Mouse (Mus musculus) stomach, embryonic 16.5 days (tissue): ENCODE measurements around the gene Arl3. TPM values are rescaled to one million over a fixed set of nuclear protein-coding genes. Genes with fewer than 3 reads are reported as not detected.
A peak's percentile ranks its signal among the peaks of the same experiment; 100 is the strongest.

Source experiments
- ATAC-seq: fragments of 200-750 bp; cut with Nextera tagmentation; 2 replicates; pipeline ENCODE4 v1.8.0; 2017; ENCODE audit warnings: moderate number of reproducible peaks, moderate TSS enrichment; ENCODE audit not compliant: insufficient read depth, low FRiP score
- H3K27ac ChIP-seq: fragments of 300-500 bp; sonication (generic); 2 replicates; pipeline ENCODE4 v1.5.1; 2014; ENCODE audit warnings: low read length
- H3K27me3 ChIP-seq: fragments of 300-500 bp; sonication (generic); 2 replicates; pipeline ENCODE4 v1.6.1; 2014; ENCODE audit warnings: low read length, control low read depth, mixed read lengths; ENCODE audit not compliant: control insufficient read depth, insufficient read depth
- H3K36me3 ChIP-seq: fragments of 300-500 bp; sonication (generic); 2 replicates; pipeline ENCODE4 v1.6.1; 2014; ENCODE audit warnings: low read length; ENCODE audit not compliant: control insufficient read depth, insufficient read depth
- H3K4me1 ChIP-seq: fragments of 300-500 bp; sonication (generic); 2 replicates; pipeline ENCODE4 v1.6.1; 2014; ENCODE audit warnings: low read length, control low read depth, mixed read lengths; ENCODE audit not compliant: control insufficient read depth, insufficient read depth
- H3K4me2 ChIP-seq: fragments of 300-500 bp; sonication (generic); 2 replicates; pipeline ENCODE4 v1.6.1; 2014; ENCODE audit warnings: low read depth, low read length, mixed read lengths
- H3K4me3 ChIP-seq: fragments of 300-500 bp; sonication (generic); replicated peaks from 2 replicates; pipeline ENCODE4 v1.5.1; 2014; ENCODE audit warnings: mild to moderate bottlenecking, low read length
- H3K9ac ChIP-seq: fragments of 300-500 bp; sonication (generic); 2 replicates; pipeline ENCODE4 v1.6.1; 2014; ENCODE audit warnings: low read length
- H3K9me3 ChIP-seq: fragments of 300-500 bp; sonication (generic); replicated peaks from 2 replicates; pipeline ENCODE4 v1.6.1; 2016; ENCODE audit warnings: low read length, control low read depth; ENCODE audit not compliant: control insufficient read depth
- WGBS: fragments of 180-500 bp; shearing (Covaris S2); extraction: QIAGEN DNeasy Blood & Tissue Kit; methylation state at CpG from one replicate; pipeline ENCODE4 v1.1.7; 2014; 5-methylcytosine and 5-hydroxymethylcytosine counted together
- polyA plus RNA-seq: library from polyadenylated mRNA; unstranded; fragments of >200 nt; fragmentation: Nextera tagmentation; extraction: Ambion mirVana; gene quantifications from 2 replicates; pipeline ENCODE4 v1.2.1, GENCODE M21; 2015

Arl3 gene
- polyA plus RNA-seq, 1 experiment from 2014 or later, result 105 TPM

GRCm38 (mm10) chr19:46564043-46564462 is 8.9 kb downstream of the Arl3 start:
- no peak for ATAC-seq
- Histone ChIP-seq H3K27ac (no peak overlapping the region), H3K27me3 (no peaks in the 10 kb centered on the region), H3K9ac (no peak overlapping the region), H3K36me3 (no peaks in the 10 kb centered on the region), H3K4me3 (no peak overlapping the region), H3K4me1 (peaks cover 3% of the 10 kb centered on the region; the same call in 1 of the 2 replicates), H3K4me2 (no peak overlapping the region), H3K9me3 (no peaks in the 10 kb centered on the region)
- 63% methylated on average over 14 of the region's 14 CpGs for WGBS

DNA sequence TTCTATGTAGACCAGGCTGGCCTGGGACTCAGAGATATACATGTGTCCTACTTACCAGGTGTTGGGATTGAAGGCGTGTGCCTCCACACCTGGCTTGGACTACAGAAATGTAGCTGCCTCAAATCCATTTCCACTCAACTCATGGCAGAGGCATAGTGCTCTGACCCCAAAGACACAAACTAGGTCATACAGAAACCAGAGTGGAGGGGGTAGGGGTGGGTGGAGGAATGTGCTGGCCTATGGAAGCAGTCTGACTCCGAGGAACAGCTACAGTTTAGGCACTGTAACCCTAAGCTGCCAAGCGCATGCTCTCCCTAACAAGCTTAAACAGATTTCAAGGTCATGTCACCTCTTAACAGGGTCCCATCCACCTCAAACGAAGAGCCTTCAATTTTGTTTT is 9.4 kb downstream of the Arl3 start:
- H3K36me3 ChIP-seq, result no peaks in the 10 kb centered on the region
- WGBS, result 74% methylated on average over 4 of the region's 4 CpGs
- no peaks in the 10 kb centered on the region for H3K27me3 ChIP-seq
- no peak overlapping the region for H3K9ac ChIP-seq
- no peak overlapping the region for H3K4me3 ChIP-seq
- no peak overlapping the region for H3K27ac ChIP-seq
- peaks cover 3% of the 10 kb centered on the region; the same call in 1 of the 2 replicates for H3K4me1 ChIP-seq
- no peak overlapping the region for H3K4me2 ChIP-seq
- H3K9me3 ChIP-seq, result no peaks in the 10 kb centered on the region
- no peak for ATAC-seq

DNA sequence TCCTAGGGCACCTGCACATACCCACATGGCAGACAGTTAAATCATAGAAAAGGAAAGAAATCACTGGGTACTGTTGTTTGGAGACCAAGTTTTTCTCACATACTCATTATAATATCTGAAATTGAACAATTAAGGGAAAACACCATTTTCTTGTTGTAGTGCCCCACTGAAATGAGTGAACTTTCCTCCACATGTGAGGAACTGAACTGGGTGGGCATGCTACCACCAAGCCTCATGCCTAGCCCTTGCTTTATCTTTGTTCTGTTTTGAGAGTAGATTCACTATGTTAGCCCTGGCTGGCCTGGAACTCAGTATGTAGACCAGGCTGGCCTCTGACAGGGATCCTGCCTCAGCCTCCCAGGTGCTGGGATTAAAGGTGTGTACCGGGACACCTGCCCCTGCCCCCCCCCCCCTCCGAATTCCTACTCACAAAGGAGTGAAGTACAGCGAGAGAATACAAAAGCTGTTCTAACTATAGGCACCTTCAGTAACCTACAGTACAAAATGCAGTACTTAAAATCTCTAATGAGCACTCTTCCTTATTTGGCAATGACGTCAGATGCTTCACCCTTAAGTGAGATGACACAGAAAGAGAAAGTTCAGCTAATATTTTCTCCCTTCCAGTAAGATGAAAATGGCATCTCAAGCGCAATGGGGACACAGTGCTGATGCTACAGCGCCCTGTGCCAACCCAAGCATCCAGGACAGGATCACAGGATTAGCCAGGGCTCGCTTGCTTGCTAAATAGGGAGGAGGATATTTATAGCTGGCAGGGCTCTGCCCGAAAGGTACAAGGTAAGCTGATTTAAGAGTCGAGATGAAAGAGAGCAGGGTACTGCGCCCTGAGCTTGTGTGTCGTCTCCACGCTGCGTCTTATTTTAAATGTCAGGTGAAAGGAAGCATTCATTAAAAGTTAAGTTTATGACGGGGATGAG is 10.2 kb downstream of the Arl3 start:
- no peak for ATAC-seq
- WGBS, result 83% methylated on average over 14 of the region's 14 CpGs
- H3K27ac ChIP-seq, result no peak overlapping the region

DNA sequence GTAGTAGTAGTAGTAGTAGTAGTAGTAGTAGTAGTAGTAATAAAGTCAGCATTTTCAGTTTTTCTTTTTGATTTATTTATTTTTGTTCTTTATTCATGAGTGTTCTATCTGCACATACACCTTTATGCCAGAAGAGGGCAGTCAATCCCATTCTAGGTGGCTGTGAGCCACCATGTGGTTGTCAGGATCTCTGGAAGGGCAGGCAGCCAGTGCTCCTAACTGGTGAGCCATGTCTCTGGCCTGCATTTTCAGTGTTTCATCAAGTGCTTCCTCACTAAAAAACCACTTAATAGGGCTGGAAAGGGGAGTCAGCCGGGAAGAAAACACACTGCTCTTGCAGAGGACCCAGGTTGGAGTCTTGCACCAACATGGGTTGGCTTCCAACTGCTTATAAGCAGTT is 10.9 kb downstream of the Arl3 start:
- no peak overlapping the region for H3K27ac ChIP-seq
- no peak for ATAC-seq

More for the DNA sequence above, 10.2 kb downstream of the Arl3 start:
- H3K27me3 ChIP-seq, result no peaks in the 10 kb centered on the region
- H3K36me3 ChIP-seq, result no peaks in the 10 kb centered on the region
- no peak overlapping the region for H3K4me3 ChIP-seq
- no peak overlapping the region for H3K9ac ChIP-seq
- no peaks in the 10 kb centered on the region for H3K9me3 ChIP-seq
- peaks cover 3% of the 10 kb centered on the region; the same call in 1 of the 2 replicates for H3K4me1 ChIP-seq
- no peak overlapping the region for H3K4me2 ChIP-seq

GRCm38 (mm10) chr19:46558631-46559030 is 14.4 kb downstream of the Arl3 start:
- WGBS, result 67% methylated on average over 12 of the region's 12 CpGs

More for the DNA sequence above, 10.9 kb downstream of the Arl3 start:
- Histone ChIP-seq H3K9ac (no peak overlapping the region), H3K4me3 (no peak overlapping the region), H3K9me3 (no peaks in the 10 kb centered on the region), H3K4me2 (no peak overlapping the region), H3K27me3 (no peaks in the 10 kb centered on the region), H3K4me1 (peaks cover 3% of the 10 kb centered on the region; the same call in 1 of the 2 replicates), H3K36me3 (no peaks in the 10 kb centered on the region)
- 19% methylated on average over 1 of the region's 1 CpGs for WGBS

GRCm38 (mm10) chr19:46558009-46558408 is 15.0 kb downstream of the Arl3 start:
- Histone ChIP-seq H3K36me3 (no peaks in the 10 kb centered on the region), H3K9ac (no peak overlapping the region), H3K9me3 (no peaks in the 10 kb centered on the region), H3K4me3 (no peak overlapping the region), H3K27me3 (no peaks in the 10 kb centered on the region), H3K4me1 (peaks cover 8% of the 10 kb centered on the region), H3K27ac (no peak overlapping the region), H3K4me2 (no peak overlapping the region)
- ATAC-seq, result no peak
- WGBS, result 75% methylated on average over 8 of the region's 8 CpGs

More at GRCm38 (mm10) chr19:46558631-46559030, 14.4 kb downstream of the Arl3 start:
- H3K4me1 ChIP-seq, result peaks cover 5% of the 10 kb centered on the region; the same call in 1 of the 2 replicates
- H3K36me3 ChIP-seq, result no peaks in the 10 kb centered on the region
- no peaks in the 10 kb centered on the region for H3K9me3 ChIP-seq
- H3K27ac ChIP-seq, result no peak overlapping the region
- no peak overlapping the region for H3K4me2 ChIP-seq
- ATAC-seq, result no peak
- no peak overlapping the region for H3K4me3 ChIP-seq
- H3K27me3 ChIP-seq, result no peaks in the 10 kb centered on the region
- no peak overlapping the region for H3K9ac ChIP-seq

DNA sequence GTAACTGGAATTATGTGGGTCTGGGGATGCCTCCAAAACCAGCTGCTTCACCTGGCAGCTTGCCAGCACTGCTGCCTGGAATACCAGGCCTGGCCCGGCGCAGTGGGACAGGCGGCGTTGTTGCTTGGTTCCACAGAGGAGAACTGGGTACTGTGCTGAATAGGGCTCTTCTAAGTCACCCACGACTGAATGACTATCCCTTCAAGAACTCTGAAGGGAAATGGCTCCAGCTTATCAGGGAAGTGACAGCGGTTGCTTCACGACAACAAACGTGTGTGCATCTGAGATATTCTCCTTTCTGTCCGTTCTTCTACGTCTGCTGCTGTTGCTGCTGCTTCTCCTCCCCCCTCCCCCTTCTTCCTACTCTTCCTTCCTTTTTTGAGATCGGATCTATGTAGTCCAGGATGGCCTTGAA is 19.4 kb downstream of the Arl3 start:
- 57% methylated on average over 11 of the region's 11 CpGs for WGBS
- H3K9me3 ChIP-seq, result no peaks in the 10 kb centered on the region
- no peaks in the 10 kb centered on the region for H3K27me3 ChIP-seq
- no peak overlapping the region for H3K4me3 ChIP-seq
- H3K36me3 ChIP-seq, result 0 out of 2 replicates have a peak, but pooled peaks cover 4% of the 10 kb centered on the region
- peaks cover 5% of the 10 kb centered on the region; the same call in 1 of the 2 replicates for H3K4me1 ChIP-seq
- H3K4me2 ChIP-seq, result no peak overlapping the region
- peak; percentile 47; the same call in 1 of the 2 replicates for ATAC-seq
- no peak overlapping the region for H3K27ac ChIP-seq
- peak overlapping the region; percentile 15; the same call in 1 of the 2 replicates for H3K9ac ChIP-seq

- Histone ChIP-seq H3K4me1 (peaks cover 5% of the 10 kb centered on the region; the same call in 1 of the 2 replicates), H3K27me3 (no peaks in the 10 kb centered on the region), H3K27ac (no peak overlapping the region), H3K4me2 (no peak overlapping the region), H3K9me3 (no peaks in the 10 kb centered on the region), H3K36me3 (0 out of 2 replicates have a peak, but pooled peaks cover 4% of the 10 kb centered on the region), H3K4me3 (no peak overlapping the region), H3K9ac (no peak overlapping the region)
- 84% methylated on average over 3 of the region's 4 CpGs for WGBS
- no peak for ATAC-seq
Observed at GRCm38 (mm10) chr19:46552496-46552895, 20.5 kb downstream of the Arl3 start.

- Histone ChIP-seq H3K4me2 (no peak overlapping the region), H3K4me1 (peaks cover 4% of the 10 kb centered on the region; the same call in 1 of the 2 replicates), H3K36me3 (0 out of 2 replicates have a peak, but pooled peaks cover 4% of the 10 kb centered on the region), H3K27me3 (no peaks in the 10 kb centered on the region), H3K4me3 (no peak overlapping the region), H3K9ac (no peak overlapping the region), H3K27ac (no peak overlapping the region; the same call in 1 of the 2 replicates), H3K9me3 (no peaks in the 10 kb centered on the region)
- peak; percentile 65; the same call in 1 of the 2 replicates for ATAC-seq
- WGBS, result 85% methylated on average over 4 of the region's 4 CpGs
Observed at GRCm38 (mm10) chr19:46550385-46550784, 22.6 kb downstream of the Arl3 start.
